Mouse (Mus musculus) neural tube, embryonic 10.5 days (tissue): ENCODE measurements around the gene Gm21190.
"Not testable (repeated sequence)": the region's sequence is repeated elsewhere in the genome, so short reads cannot be mapped to it uniquely, and the experiment has no call there.

ENCODE experiments used
- DNase-seq: peaks from one replicate; pipeline ENCODE4 v3.0.0-alpha.2; 2017; ENCODE audit warnings: low spot score; ENCODE audit errors: extremely low spot score

Gene Gm21190

DNA sequence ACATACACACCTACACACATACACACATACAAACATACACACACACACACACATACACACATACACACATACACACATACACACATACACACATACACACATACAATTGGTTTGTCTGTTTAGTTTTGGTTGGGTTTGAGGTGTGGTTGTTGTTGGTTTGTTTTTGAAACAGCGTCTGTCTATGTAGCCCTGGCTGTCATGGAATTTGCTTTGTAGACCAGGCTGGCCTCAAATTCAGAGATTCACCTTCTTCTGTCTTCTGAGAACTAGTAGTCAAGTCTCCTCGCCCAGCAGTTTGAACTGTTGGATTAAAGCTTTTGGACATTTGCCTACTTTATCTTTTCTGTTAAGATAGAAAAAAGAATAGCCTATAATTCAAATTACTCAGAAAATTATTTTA lies 38.1 kb downstream of the Gm21190 start:
- not testable (repeated sequence) for DNase-seq

- DNase-seq: no peak
Observed at GRCm38 (mm10) chr5:15488743-15489142, 40.3 kb downstream of the Gm21190 start.

- DNase-seq: not testable (repeated sequence)
Observed at GRCm38 (mm10) chr5:15484616-15485015, 44.4 kb downstream of the Gm21190 start.

DNA sequence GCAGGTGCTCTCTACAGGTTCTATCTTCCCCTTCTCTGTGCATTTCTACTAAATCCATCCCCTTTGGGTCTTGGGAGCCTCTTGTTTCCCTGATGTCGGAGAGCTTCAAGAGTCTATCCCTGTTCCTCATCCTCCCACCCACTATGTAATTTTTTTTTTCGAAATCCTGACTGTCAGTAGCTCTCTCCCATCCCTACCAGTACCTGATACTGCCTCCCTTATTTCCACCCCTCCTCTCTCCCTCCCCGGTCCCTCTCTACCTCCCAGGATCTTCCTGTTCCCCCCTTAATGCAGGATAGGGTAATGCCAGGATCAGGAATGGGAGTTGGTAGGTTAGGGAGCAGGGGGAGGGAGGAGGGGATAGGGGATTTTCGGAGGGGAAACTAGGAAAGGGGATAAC lies 45.4 kb downstream of the Gm21190 start:
- not testable (repeated sequence) for DNase-seq

GRCm38 (mm10) chr5:15482815-15483214 lies 46.2 kb downstream of the Gm21190 start:
- DNase-seq: not testable (repeated sequence)

- not testable (repeated sequence) for DNase-seq
Observed at GRCm38 (mm10) chr5:15476423-15476822, 52.6 kb downstream of the Gm21190 start, which contains the start of gene Gm21149. Gene Gm21149, minus strand, starts transcription at chr5:15476523.
